Comparison of ENCODE assay signal across 16 mouse cellular contexts in the genomic region with DNA sequence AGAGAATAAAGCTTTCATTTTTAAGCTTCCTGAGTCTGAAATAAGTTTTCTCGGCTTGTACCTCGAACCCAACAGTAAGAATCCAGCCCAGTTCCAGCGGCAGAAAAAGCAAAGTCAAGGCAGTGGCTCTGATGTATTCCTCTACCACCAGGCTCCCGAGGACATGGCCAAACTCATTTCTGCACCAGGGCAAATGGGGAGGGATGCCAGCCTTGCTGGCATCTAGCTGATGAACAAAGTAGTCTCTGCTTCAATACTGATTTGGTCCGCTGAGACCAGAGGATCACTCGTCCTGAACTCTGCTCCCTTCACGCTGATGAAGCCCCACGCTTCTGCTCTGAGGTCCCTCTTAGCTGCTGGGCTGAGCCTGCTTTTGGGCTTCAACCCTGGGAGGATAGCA. TPM values are rescaled to one million over a fixed set of nuclear protein-coding genes. Genes with fewer than 3 reads are reported as not detected.
DNase-seq lines count a peak whose midpoint lies in the region; ATAC-seq and TF ChIP-seq lines count a peak whose summit lies in the region.
"Had no signal": no experiment of that assay in that cellular context is flagged by ENCODE, and none has a peak within 500 bp of the region (broad histone marks: within the 10 kb centered on the region; RNA-seq: fewer than 3 reads in every experiment).

No protein-coding gene starts in this region.

- no peak for DNase-seq in kidney, adult 2 months
- DNase-seq in kidney, postnatal 4 days: no peak
- no peak for DNase-seq in neural tube, embryonic 10.5 days (ENCODE audit: extremely low spot score, low spot score)
- DNase-seq in embryonic facial prominence, embryonic 10.5 days (ENCODE audit: low spot score): no peak
- no peak for DNase-seq in testis, postnatal 14 days (ENCODE audit: low spot score)
- no peak for DNase-seq in right cerebral cortex, postnatal 36 days (ENCODE audit: low spot score in 2 of 2)
- DNase-seq: cerebellum, adult 2 months; retina, postnatal 1 day; thymus, adult 2 months had no signal

- peak overlapping the region; percentile 94; the same call in 1 of the 2 replicates for H3K4me2 ChIP-seq in neural tube, embryonic 15.5 days
- peak overlapping the region; percentile 100; the same call in 1 of the 2 replicates for H3K4me2 ChIP-seq in liver, embryonic 15.5 days

- peaks cover 8% of the 10 kb centered on the region; the same call in 1 of the 2 replicates for H3K4me1 ChIP-seq in kidney, adult 2 months (ENCODE audit: control insufficient read depth, insufficient read depth, low read length)
- H3K4me1 ChIP-seq in neural tube, embryonic 15.5 days: peaks cover 24% of the 10 kb centered on the region
- H3K4me1 ChIP-seq in embryonic facial prominence, embryonic 10.5 days: peaks cover 30% of the 10 kb centered on the region
- peaks cover 39% of the 10 kb centered on the region for H3K4me1 ChIP-seq in liver, embryonic 15.5 days (replicated peaks)

- no peak for TF ChIP-seq POLR2A in kidney, adult 2 months (IDR thresholded peaks at IDR 0.05; ENCODE audit: low read depth, low read length)

- no peaks in the 10 kb centered on the region for H3K27me3 ChIP-seq in kidney, adult 2 months (replicated peaks; ENCODE audit: control insufficient read depth, insufficient read depth, low read length)
- no peaks in the 10 kb centered on the region for H3K27me3 ChIP-seq in neural tube, embryonic 15.5 days (replicated peaks)
- no peaks in the 10 kb centered on the region for H3K27me3 ChIP-seq in embryonic facial prominence, embryonic 10.5 days (replicated peaks; ENCODE audit: low read depth, poor library complexity, severe bottlenecking)
- H3K27me3 ChIP-seq in liver, embryonic 15.5 days: no peaks in the 10 kb centered on the region
- H3K27me3 ChIP-seq: lung, embryonic 15.5 days had no signal

- ATAC-seq in neural tube, embryonic 15.5 days (ENCODE audit: low FRiP score): no peak
- no peak for ATAC-seq in liver, embryonic 15.5 days (ENCODE audit: insufficient read depth)

- H3K36me3 ChIP-seq in kidney, adult 2 months (ENCODE audit: control insufficient read depth, insufficient read depth, low read length): no peaks in the 10 kb centered on the region
- no peaks in the 10 kb centered on the region for H3K36me3 ChIP-seq in neural tube, embryonic 15.5 days
- H3K36me3 ChIP-seq in embryonic facial prominence, embryonic 10.5 days (replicated peaks): no peaks in the 10 kb centered on the region
- H3K36me3 ChIP-seq in liver, embryonic 15.5 days (replicated peaks): no peaks in the 10 kb centered on the region
- H3K36me3 ChIP-seq: lung, embryonic 15.5 days; neural tube, embryonic 13.5 days had no signal

- no peak overlapping the region; the same call in 1 of the 2 replicates for H3K9ac ChIP-seq in neural tube, embryonic 15.5 days (replicated peaks)
- H3K9ac ChIP-seq in liver, embryonic 15.5 days: no peak overlapping the region

- H3K4me3 ChIP-seq in kidney, adult 2 months (ENCODE audit: insufficient read depth, low read depth, low read length): no peak overlapping the region
- no peak overlapping the region for H3K4me3 ChIP-seq in neural tube, embryonic 15.5 days (replicated peaks)
- H3K4me3 ChIP-seq in embryonic facial prominence, embryonic 10.5 days: no peak overlapping the region
- no peak overlapping the region for H3K4me3 ChIP-seq in liver, embryonic 15.5 days (replicated peaks)

- TF ChIP-seq CTCF in kidney, adult 2 months (conservative IDR thresholded peaks at IDR 0.05; ENCODE audit: insufficient read depth, insufficient read length, low read depth, low read length): no peak

- H3K27ac ChIP-seq in kidney, adult 2 months (ENCODE audit: insufficient read depth, low read depth, low read length): peak overlapping the region; percentile 90
- no peak overlapping the region for H3K27ac ChIP-seq in neural tube, embryonic 15.5 days (replicated peaks)
- peak overlapping the region; percentile 91; the same call in 1 of the 2 replicates for H3K27ac ChIP-seq in embryonic facial prominence, embryonic 10.5 days (replicated peaks)
- no peak overlapping the region; the same call in 1 of the 2 replicates for H3K27ac ChIP-seq in liver, embryonic 15.5 days (replicated peaks)

- WGBS in kidney, adult 2 months: 61% methylated on average over 8 of the region's 8 CpGs
- WGBS in neural tube, embryonic 15.5 days: 88% methylated on average over 8 of the region's 8 CpGs
- 81% methylated on average over 8 of the region's 8 CpGs for WGBS in embryonic facial prominence, embryonic 10.5 days
- WGBS in liver, embryonic 15.5 days (ENCODE audit: insufficient replicate concordance): 76% methylated on average over 8 of the region's 8 CpGs

- H3K9me3 ChIP-seq in neural tube, embryonic 15.5 days (replicated peaks): no peaks in the 10 kb centered on the region
- no peaks in the 10 kb centered on the region for H3K9me3 ChIP-seq in embryonic facial prominence, embryonic 10.5 days
- H3K9me3 ChIP-seq in liver, embryonic 15.5 days (replicated peaks): no peaks in the 10 kb centered on the region
- H3K9me3 ChIP-seq: G1E; lung, embryonic 15.5 days; neural tube, embryonic 13.5 days had no signal

RNA-seq across cellular contexts. Expression of a gene that starts 1.1 kb away (rescaled TPM):
- 128 and 132 TPM in 2 replicates for polyA plus RNA-seq in kidney, adult 2 months (2012; rRNA removed)
- 29.3 and 43.5 TPM in 2 replicates for polyA plus RNA-seq in neural tube, embryonic 15.5 days (2015; fragmentation: Nextera tagmentation; extraction: Ambion mirVana)
- polyA plus RNA-seq in embryonic facial prominence, embryonic 10.5 days (2016; fragmentation: Nextera tagmentation; extraction: Ambion mirVana): 106 and 117 TPM in 2 replicates
- polyA plus RNA-seq in liver, embryonic 15.5 days (2015; fragmentation: Nextera tagmentation; extraction: Ambion mirVana): 94.7 and 101 TPM in 2 replicates

RNA-seq across cellular contexts. Expression of a gene that starts 7.4 kb away (rescaled TPM):
- polyA plus RNA-seq in kidney, adult 2 months (2012; rRNA removed): 0.11 TPM in 1 of 2 replicates, not detected in the other
- polyA plus RNA-seq in neural tube, embryonic 15.5 days (2015; fragmentation: Nextera tagmentation; extraction: Ambion mirVana): not detected in 2 replicates
- not detected in 2 replicates for polyA plus RNA-seq in embryonic facial prominence, embryonic 10.5 days (2016; fragmentation: Nextera tagmentation; extraction: Ambion mirVana)
- polyA plus RNA-seq in liver, embryonic 15.5 days (2015; fragmentation: Nextera tagmentation; extraction: Ambion mirVana): 0.12 TPM in 1 of 2 replicates, not detected in the other
- polyA plus RNA-seq: cerebellum, adult 2 months; heart, embryonic 11.5 days; large intestine, adult 2 months; lung, embryonic 15.5 days; neural tube, embryonic 13.5 days; thymus, adult 2 months had no signal

Comparison
In these comparisons a context has a peak if more than half of its experiments do, and no peak if none do; other contexts are left out.
1. H3K27ac ChIP-seq: peak in kidney, adult 2 months (single experiment) and embryonic facial prominence, embryonic 10.5 days (single experiment); none in neural tube, embryonic 15.5 days (single experiment) and liver, embryonic 15.5 days (single experiment).